Mouse (Mus musculus): ENCODE measurements around the gene Phc1. TPM values are rescaled to one million over a fixed set of nuclear protein-coding genes. Genes with fewer than 3 reads are reported as not detected.

Phc1 gene
- polyA plus RNA-seq, 1 experiment from 2014 or later, result 38.6 TPM

DNA sequence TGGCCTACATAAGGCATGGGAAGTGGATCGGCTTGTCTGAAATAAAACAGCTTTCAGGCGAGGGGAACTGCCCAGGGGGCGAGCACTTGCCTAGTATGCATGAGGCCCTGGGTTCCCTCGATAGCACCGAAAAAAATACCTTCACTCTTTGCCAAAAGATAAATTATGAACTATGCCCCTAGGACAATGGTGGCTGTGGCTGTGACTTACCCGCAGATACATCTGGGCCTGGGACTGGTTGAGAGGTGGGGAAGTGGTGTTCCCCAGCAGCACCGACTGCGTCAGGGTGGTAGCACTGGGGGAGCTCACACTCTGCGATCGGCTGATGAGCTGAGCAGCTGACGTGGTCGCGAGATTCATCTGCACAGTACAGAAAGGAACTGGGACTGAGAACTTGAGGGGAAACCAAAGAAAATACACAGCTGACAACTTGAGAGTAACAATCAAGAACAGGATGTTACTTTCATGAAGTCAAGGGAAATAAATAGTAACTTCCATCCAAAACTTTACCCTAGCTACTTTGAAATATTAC, 7.2 kb downstream of the Phc1 start:
- peaks cover 46% of the 10 kb centered on the region for H3K36me3 ChIP-seq (replicated peaks)
- no peak overlapping the region for H3K4me2 ChIP-seq
- ATAC-seq (replicated peaks), result no peak

DNA sequence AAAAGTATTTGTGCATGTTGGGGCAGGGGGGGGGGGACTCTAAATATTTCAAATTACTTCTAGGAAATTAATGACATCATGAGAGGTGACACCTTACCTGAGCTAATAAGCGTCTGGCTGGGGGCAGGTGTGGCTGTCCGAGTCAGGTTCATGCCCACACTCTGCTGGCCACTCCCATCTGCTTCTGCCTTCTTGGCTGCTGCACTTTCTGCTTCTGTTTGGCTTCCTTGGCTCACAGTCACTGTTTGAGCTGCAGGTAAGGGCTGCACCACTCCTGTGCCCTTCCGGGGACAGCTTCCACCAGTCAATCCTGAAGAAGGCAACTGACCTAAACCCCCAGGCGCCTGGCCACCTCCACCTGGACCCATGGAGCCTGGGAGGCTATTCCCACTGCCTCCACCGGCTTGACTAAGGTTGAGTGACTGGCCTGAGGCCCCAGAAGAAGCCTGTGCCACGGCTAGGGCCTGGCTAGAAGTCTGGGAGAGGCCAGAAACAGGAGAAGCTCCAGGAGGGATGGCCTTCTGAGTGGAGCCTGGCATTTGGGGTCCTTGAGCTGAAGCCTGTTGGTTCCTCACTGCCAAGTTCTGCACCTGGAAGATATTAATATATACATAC, 14.9 kb downstream of the Phc1 start:
- Histone ChIP-seq H3K4me1 (no peaks in the 10 kb centered on the region), H3K9ac (no peak overlapping the region), H3K9me3 (no peaks in the 10 kb centered on the region), H3K27ac (no peak overlapping the region), H3K27me3 (replicated peaks) (no peaks in the 10 kb centered on the region), H3K4me3 (no peak overlapping the region), H3K4me2 (no peak overlapping the region), H3K36me3 (replicated peaks) (peaks cover 46% of the 10 kb centered on the region)
- ATAC-seq (replicated peaks), result no peak
- 92% methylated on average over 6 of the region's 6 CpGs for WGBS

More for the DNA sequence above, 7.2 kb downstream of the Phc1 start:
- Histone ChIP-seq H3K27me3 (replicated peaks) (no peaks in the 10 kb centered on the region), H3K4me1 (peaks cover 11% of the 10 kb centered on the region), H3K9me3 (no peaks in the 10 kb centered on the region), H3K27ac (no peak overlapping the region), H3K4me3 (no peak overlapping the region), H3K9ac (no peak overlapping the region)
- WGBS, result 92% methylated on average over 13 of the region's 13 CpGs

DNA sequence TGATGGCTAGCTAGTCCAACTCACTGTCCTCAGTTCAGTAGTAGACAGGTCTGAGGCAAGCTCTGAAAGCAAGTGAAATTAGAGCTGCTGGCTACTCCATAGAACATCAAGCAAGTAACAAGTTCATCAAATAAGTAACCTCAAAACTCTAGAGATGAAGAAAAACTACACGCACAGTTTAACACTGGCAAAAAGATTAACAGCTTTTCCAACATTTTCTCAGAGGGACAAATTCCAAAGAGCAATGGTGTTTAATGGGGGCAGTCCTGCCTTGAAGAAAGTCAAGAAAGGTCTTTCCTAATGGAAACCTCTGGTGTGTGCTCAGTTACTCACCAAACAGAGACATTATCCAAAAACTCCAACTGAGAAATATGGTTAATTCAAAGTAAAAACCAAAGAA, 21.6 kb downstream of the Phc1 start:
- H3K36me3 ChIP-seq (replicated peaks), result peaks cover 83% of the 10 kb centered on the region
- 98% methylated on average over 1 of the region's 1 CpGs for WGBS
- no peak for ATAC-seq (replicated peaks)
- no peaks in the 10 kb centered on the region for H3K9me3 ChIP-seq
- H3K27ac ChIP-seq, result no peak overlapping the region
- H3K4me2 ChIP-seq, result no peak overlapping the region
- H3K27me3 ChIP-seq (replicated peaks), result no peaks in the 10 kb centered on the region
- no peak overlapping the region for H3K4me3 ChIP-seq
- no peak overlapping the region for H3K9ac ChIP-seq
- no peaks in the 10 kb centered on the region for H3K4me1 ChIP-seq

DNA sequence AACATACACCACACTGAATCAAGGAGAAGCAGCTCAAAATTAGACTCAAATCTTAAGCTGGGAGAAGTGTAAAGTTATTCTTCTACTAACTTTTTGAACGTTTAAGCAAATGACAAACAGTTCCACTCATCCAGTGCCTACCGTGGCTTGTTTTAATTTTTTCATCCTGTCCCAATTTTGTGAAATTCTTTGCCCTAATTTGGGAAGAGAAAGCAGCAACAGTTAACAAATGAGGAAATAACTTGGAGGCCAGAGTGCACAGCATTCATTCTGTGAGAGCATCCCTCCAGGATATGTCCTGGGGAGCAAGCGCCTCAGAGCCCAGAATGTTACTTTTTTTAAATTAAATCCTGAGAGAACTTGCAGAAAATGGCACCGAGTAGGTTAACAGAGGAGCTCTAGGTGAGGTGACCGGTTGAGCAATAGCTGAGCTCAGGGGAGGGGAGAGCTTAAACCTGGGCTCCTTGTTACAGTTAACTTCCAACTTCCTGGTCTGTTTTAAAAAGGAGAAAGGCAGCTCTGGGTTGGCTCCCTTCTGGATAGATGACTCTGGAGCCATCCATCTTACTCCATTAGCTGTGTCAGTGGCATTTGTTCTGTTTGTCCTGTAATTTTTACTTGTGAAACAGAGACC, 30.1 kb downstream of the Phc1 start:
- Histone ChIP-seq H3K9ac (peak overlapping the region; percentile 80; the same call in 1 of the 2 replicates), H3K9me3 (no peaks in the 10 kb centered on the region), H3K27me3 (replicated peaks) (no peaks in the 10 kb centered on the region), H3K4me1 (peaks cover 22% of the 10 kb centered on the region), H3K27ac (no peak overlapping the region; the same call in 1 of the 2 replicates), H3K4me3 (peak overlapping the region; percentile 84), H3K4me2 (peak overlapping the region; percentile 90), H3K36me3 (replicated peaks) (peaks cover 17% of the 10 kb centered on the region)
- WGBS, result 81% methylated on average over 5 of the region's 5 CpGs
- no peak for ATAC-seq (replicated peaks)

DNA sequence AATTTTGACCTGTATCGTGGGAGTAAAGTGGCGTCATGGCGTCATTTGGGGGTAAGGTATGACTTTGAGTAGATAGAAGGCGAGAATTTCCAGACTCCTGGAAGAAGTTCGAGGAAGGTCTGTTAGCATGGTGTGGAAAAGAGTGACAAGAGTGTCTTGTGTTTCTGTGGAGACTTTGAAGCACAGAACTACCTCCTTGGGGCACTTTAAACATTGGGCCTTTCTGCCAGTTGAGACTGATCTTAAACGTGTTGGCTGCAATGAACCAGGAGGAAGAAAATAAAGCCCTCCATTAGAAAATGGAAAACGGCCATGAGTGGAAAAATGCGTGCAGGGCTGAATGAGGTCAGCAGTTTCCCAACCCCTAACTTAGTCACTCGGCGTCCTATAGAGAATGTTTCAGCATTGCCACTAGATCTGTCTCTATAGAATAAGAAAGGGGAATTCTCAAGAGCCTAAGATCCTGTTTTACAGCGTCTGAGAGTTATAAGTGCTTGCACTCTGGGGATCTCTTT, 30.9 kb downstream of the Phc1 start:
- Histone ChIP-seq H3K27me3 (replicated peaks) (no peaks in the 10 kb centered on the region), H3K4me3 (peak overlapping the region; percentile 84), H3K9me3 (no peaks in the 10 kb centered on the region), H3K4me1 (peaks cover 22% of the 10 kb centered on the region), H3K27ac (peak overlapping the region; percentile 78), H3K9ac (peak overlapping the region; percentile 80), H3K36me3 (replicated peaks) (peaks cover 9% of the 10 kb centered on the region; the same call in 1 of the 2 replicates), H3K4me2 (peak overlapping the region; percentile 90)
- WGBS, result 12% methylated on average over 11 of the region's 11 CpGs
- no peak for ATAC-seq (replicated peaks)

DNA sequence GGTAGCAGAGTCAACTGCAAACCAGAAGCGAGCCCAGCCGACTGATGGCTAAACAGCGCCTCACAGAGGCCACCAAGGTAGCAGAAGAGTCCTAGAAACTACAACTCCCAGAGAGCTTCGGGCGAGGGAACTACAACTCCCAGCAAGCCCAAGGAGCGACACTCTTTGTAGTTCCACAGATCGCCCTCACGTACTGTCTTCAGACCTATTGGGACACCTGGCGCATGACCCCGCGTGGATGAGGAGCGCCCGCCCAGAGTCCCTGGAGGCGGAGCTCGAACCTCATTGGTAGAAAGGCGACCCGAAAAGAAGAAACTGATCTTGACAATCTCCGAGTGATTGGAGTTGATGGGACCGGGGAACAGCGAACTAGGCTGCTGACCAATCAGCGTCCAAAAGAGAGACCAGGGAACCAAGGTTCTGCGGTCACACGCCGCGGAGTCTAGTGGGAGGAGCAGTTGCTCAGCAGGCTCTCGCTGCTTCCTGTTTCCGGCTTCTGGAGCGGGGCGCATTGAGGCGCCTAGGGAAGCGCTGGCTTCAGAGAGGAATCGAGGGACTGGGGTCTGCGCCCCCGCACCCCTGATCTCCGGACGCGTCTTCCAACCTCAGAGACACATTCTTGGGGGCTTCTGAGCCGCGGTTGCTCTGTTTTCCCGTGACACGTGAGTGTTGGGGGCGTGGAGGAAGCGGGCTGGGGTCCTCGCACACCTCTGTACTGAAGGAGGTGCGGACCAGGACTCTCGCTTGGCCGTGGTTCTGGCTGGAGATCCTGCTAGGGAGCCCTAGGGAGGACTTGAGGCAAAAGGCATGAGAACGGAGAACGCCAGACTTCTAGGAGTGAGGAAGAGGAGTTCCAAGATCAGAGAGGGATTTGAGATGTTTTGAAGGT, 31.6 kb downstream of the Phc1 start, which contains the start of gene M6pr:
Gene M6pr (plus strand): TSS at position 216 of the 889 bp plus-strand sequence.
- WGBS, result under 1% methylated on average over 49 of the region's 49 CpGs
- Histone ChIP-seq H3K9me3 (no peaks in the 10 kb centered on the region), H3K36me3 (replicated peaks) (peaks cover 3% of the 10 kb centered on the region; the same call in 1 of the 2 replicates), H3K27me3 (replicated peaks) (no peaks in the 10 kb centered on the region), H3K4me3 (peak within 1 kb of the TSS; percentile 84), H3K27ac (peak within 1 kb of the TSS; percentile 78), H3K4me2 (peak within 1 kb of the TSS; percentile 90), H3K9ac (peak within 1 kb of the TSS; percentile 80), H3K4me1 (peaks cover 22% of the 10 kb centered on the region)
- ATAC-seq (replicated peaks), result peak; percentile 99

DNA sequence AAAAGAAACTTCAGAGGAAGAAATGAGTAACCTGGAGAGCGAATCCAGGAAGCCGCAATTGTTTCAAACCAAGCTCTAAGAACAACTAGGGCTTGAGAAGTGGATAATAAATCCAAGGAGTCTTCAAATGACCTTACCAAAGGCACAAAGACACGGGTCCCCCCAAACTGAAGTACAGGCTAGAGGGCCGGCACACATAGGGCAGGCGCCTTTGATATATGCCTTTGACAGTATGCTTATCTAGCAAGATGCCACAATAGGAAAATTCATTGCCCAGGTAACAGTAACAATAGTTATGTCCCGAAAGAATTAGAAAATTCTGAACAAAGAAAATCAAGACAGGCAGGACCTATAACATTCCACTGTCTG, 32.2 kb downstream of the Phc1 start:
- WGBS, result 65% methylated on average over 6 of the region's 6 CpGs
- Histone ChIP-seq H3K36me3 (replicated peaks) (no peaks in the 10 kb centered on the region; the same call in 1 of the 2 replicates), H3K4me2 (peak overlapping the region; percentile 20), H3K9me3 (no peaks in the 10 kb centered on the region), H3K4me1 (peaks cover 22% of the 10 kb centered on the region), H3K9ac (no peak overlapping the region), H3K4me3 (peak overlapping the region; percentile 84), H3K27ac (peak overlapping the region; percentile 78), H3K27me3 (replicated peaks) (no peaks in the 10 kb centered on the region)
- ATAC-seq (replicated peaks), result peak; percentile 51; the same call in 1 of the 2 replicates

DNA sequence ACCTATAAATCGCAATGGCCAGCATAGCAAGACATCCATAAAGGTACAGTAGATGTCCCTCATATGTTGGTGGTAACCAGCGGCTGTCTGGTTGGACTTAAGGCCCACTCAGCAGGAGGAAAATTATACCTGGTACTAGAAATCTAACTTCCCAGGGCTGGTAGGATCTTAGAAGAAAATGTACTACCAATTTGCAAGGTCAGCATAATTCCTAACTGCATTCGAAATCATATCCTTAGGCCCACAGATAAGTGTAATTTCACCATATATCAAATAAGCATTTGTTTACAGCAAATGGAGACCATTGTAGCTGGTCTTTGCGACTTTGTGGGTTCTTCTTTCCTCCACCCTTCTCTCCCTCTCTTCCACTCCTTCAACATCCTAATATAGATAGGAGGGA, 33.7 kb downstream of the Phc1 start:
- Histone ChIP-seq H3K4me3 (no peak overlapping the region), H3K9me3 (no peaks in the 10 kb centered on the region), H3K27ac (no peak overlapping the region), H3K9ac (no peak overlapping the region), H3K36me3 (replicated peaks) (no peaks in the 10 kb centered on the region), H3K4me1 (peaks cover 22% of the 10 kb centered on the region), H3K4me2 (no peak overlapping the region), H3K27me3 (replicated peaks) (no peaks in the 10 kb centered on the region)
- ATAC-seq (replicated peaks), result no peak
- whole genome bisulfite sequencing, result 84% methylated on average over 4 of the region's 4 CpGs

DNA sequence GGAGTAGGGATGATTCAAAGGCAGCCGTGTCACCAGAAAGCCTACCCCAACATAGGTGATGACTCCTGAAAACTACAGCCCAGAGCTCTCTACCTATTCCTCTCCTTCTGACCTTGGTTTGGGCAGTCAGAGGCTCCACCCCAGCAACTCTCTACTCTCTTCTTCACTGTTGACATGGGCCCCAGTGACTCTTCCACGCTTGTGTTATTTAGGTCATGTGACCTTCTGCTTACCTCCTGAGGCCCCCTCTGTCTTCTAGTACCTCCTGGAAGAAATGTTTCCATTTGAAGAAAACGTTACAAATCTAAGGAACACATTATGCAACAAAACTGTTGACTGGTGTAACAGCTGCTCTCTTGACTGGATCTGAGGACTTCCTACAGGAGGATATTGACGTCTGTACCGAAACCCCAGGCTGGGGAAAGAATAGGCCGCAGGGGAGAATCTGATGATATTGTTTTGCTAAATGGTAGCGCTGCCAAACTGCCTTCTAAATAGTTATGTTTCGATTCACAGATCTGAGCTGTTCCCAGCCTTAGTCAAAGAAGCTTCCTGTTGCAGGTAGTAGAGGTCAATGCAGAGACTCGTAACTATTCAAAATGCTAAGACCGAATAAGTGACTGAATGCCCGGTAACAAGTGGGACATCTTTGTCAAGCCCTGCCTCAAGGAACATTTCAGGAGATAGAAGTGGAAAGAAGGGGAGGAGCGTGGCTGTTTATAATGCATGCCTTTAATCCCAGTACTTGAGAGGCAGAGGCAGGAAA, 35.4 kb downstream of the Phc1 start:
- 77% methylated on average over 12 of the region's 12 CpGs for WGBS
- Histone ChIP-seq H3K4me1 (peaks cover 8% of the 10 kb centered on the region), H3K9ac (no peak overlapping the region), H3K4me3 (no peak overlapping the region), H3K4me2 (no peak overlapping the region), H3K36me3 (replicated peaks) (no peaks in the 10 kb centered on the region), H3K9me3 (no peaks in the 10 kb centered on the region), H3K27ac (no peak overlapping the region), H3K27me3 (replicated peaks) (no peaks in the 10 kb centered on the region)
- no peak for ATAC-seq (replicated peaks)

DNA sequence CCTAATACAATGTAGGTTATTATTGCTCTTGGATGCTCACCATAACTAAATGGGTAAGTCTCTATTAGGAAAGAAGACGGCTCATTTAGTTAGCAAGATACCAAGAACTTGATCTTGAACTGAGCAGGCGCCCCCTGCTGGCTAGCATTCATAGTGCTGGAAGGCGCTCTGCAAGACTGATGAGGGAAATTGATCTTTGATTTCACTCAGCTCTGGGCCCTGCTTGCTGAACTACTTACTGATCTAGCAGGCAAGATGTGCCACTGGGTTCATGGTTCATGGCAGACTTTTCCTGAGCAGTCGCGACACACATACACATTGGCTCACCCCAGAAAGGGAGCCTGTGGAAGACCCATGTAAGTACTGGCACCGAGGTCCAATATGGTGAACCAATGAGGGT, 36.0 kb downstream of the Phc1 start:
- WGBS, result 31% methylated on average over 6 of the region's 6 CpGs
- H3K4me2 ChIP-seq, result no peak overlapping the region
- H3K9me3 ChIP-seq, result no peaks in the 10 kb centered on the region
- H3K27me3 ChIP-seq (replicated peaks), result no peaks in the 10 kb centered on the region
- peaks cover 1% of the 10 kb centered on the region for H3K4me1 ChIP-seq
- no peak overlapping the region for H3K27ac ChIP-seq
- no peak overlapping the region for H3K4me3 ChIP-seq
- ATAC-seq (replicated peaks), result no peak
- no peaks in the 10 kb centered on the region for H3K36me3 ChIP-seq (replicated peaks)
- no peak overlapping the region for H3K9ac ChIP-seq

DNA sequence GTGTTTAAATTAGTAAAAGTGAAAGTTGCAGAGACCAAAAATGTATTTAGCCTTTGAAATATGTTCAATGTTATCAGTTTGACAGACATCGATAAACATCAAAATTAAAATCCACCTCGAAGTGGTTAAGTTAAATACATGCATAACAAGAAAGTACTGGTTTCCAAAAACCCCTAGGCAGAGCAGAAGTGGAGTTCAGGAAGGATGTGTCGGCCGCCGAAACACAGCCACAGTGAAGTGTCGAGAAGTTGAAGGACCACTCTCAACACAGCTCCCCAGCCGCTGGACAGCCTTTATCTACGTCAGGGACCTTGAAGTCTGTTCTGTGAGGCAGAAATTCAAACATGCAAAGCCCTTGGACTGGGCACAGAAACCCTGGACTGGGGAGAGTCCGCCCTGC, 36.8 kb downstream of the Phc1 start:
- Histone ChIP-seq H3K4me1 (no peaks in the 10 kb centered on the region), H3K9ac (no peak overlapping the region), H3K9me3 (no peaks in the 10 kb centered on the region), H3K36me3 (replicated peaks) (no peaks in the 10 kb centered on the region), H3K4me2 (no peak overlapping the region), H3K4me3 (no peak overlapping the region), H3K27me3 (replicated peaks) (no peaks in the 10 kb centered on the region), H3K27ac (no peak overlapping the region)
- ATAC-seq (replicated peaks), result no peak
- WGBS, result 82% methylated on average over 9 of the region's 9 CpGs
